Mouse (Mus musculus) neural tube, embryonic 15.5 days (tissue): ENCODE measurements around the gene Slc51a. TPM values are rescaled to one million over a fixed set of nuclear protein-coding genes. Genes with fewer than 3 reads are reported as not detected.
"Not testable (repeated sequence)": the region's sequence is repeated elsewhere in the genome, so short reads cannot be mapped to it uniquely, and the experiment has no call there.

Source experiments
- ATAC-seq: fragments of 200-750 bp; cut with Nextera tagmentation; 2 replicates; pipeline ENCODE4 v1.8.0; 2017; ENCODE audit warnings: mild to moderate bottlenecking, moderate TSS enrichment, moderate library complexity; ENCODE audit not compliant: low FRiP score
- H3K27ac ChIP-seq: fragments of 300-500 bp; sonication (generic); replicated peaks from 2 replicates; pipeline ENCODE4 v1.5.1; 2015; ENCODE audit warnings: mild to moderate bottlenecking, inconsistent platforms
- H3K27me3 ChIP-seq: fragments of 300-500 bp; sonication (generic); replicated peaks from 2 replicates; pipeline ENCODE4 v1.6.1; 2015; ENCODE audit warnings: inconsistent platforms
- H3K36me3 ChIP-seq: fragments of 300-500 bp; sonication (generic); 2 replicates; pipeline ENCODE4 v1.6.1; 2015; ENCODE audit warnings: inconsistent platforms
- H3K4me1 ChIP-seq: fragments of 300-500 bp; sonication (generic); 2 replicates; pipeline ENCODE4 v1.6.1; 2015; ENCODE audit warnings: inconsistent platforms
- H3K4me2 ChIP-seq: fragments of 300-500 bp; sonication (generic); 2 replicates; pipeline ENCODE4 v1.6.1; 2015; ENCODE audit warnings: inconsistent platforms, mild to moderate bottlenecking, moderate library complexity
- H3K4me3 ChIP-seq: fragments of 300-500 bp; sonication (generic); replicated peaks from 2 replicates; pipeline ENCODE4 v1.5.1; 2015; ENCODE audit warnings: mild to moderate bottlenecking, inconsistent platforms
- H3K9ac ChIP-seq: fragments of 300-500 bp; sonication (generic); replicated peaks from 2 replicates; pipeline ENCODE4 v1.6.1; 2015; ENCODE audit warnings: mild to moderate bottlenecking, inconsistent platforms
- H3K9me3 ChIP-seq: fragments of 300-500 bp; sonication (generic); replicated peaks from 2 replicates; pipeline ENCODE4 v1.6.1; 2016; ENCODE audit warnings: inconsistent platforms
- WGBS: fragments of 180-500 bp; shearing (Covaris S2); methylation state at CpG from one replicate; pipeline ENCODE4 v1.1.7; 2015; ENCODE audit warnings: mixed read lengths; 5-methylcytosine and 5-hydroxymethylcytosine counted together
- polyA plus RNA-seq: library from polyadenylated mRNA; unstranded; fragments of >200 nt; fragmentation: Nextera tagmentation; extraction: Ambion mirVana; gene quantifications from 2 replicates; pipeline ENCODE4 v1.2.1, GENCODE M21; 2015

The Slc51a gene
- polyA plus RNA-seq, 1 experiment from 2014 or later, result 0.13 TPM

DNA sequence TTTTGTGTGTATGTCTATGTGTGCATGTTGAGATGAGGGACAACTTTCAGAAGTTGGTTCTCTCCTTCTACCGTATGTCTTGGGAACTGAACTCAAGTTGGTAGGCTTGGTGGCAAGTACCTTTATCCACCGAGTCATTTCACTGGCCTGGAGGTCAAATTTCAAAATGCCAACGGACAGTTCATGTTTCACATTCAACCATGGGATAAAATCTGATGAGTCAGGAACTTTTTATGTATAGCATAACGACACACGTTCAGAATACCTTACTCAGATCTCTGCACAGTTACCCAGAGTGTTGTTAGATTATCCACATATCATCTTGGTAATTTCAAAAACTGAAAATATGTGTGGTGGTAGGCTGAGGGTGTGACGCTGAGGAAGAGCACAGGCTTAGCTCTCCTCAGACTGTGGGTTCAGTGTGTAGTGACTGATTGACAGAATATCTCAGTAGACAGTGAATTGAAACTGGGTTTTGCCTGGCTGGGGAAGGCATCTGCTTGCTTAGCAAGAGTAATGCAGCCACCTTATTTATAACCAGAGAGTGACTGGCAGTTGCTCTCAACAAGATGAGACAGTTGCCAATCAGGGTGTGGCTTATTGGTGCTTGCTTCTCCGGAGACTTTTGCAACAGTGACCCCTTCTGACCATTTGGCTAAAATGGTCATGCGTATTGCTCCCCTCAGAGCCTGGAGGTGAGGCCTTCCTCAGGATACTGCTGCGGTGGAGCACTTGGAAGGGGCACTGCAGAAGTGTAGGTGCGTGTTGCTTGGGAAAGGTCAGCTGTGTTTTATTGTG, 29.9 kb downstream of the Slc51a start:
- H3K27ac ChIP-seq, result no peak overlapping the region
- no peak overlapping the region for H3K4me2 ChIP-seq
- peaks cover 31% of the 10 kb centered on the region for H3K36me3 ChIP-seq
- WGBS, result 70% methylated on average over 10 of the region's 10 CpGs
- ATAC-seq, result no peak
- H3K4me1 ChIP-seq, result no peaks in the 10 kb centered on the region
- H3K27me3 ChIP-seq, result no peaks in the 10 kb centered on the region
- H3K4me3 ChIP-seq, result no peak overlapping the region
- H3K9me3 ChIP-seq, result no peaks in the 10 kb centered on the region
- no peak overlapping the region for H3K9ac ChIP-seq

- Histone ChIP-seq H3K27me3 (no peaks in the 10 kb centered on the region), H3K27ac (no peak overlapping the region), H3K4me3 (no peak overlapping the region), H3K36me3 (peaks cover 36% of the 10 kb centered on the region), H3K9ac (no peak overlapping the region), H3K9me3 (no peaks in the 10 kb centered on the region), H3K4me1 (no peaks in the 10 kb centered on the region), H3K4me2 (no peak overlapping the region)
- 97% methylated on average over 1 of the region's 1 CpGs for WGBS
- no peak for ATAC-seq
Observed at GRCm38 (mm10) chr16:32456761-32457160, 30.9 kb downstream of the Slc51a start.

- Histone ChIP-seq H3K27ac (no peak overlapping the region), H3K9me3 (no peaks in the 10 kb centered on the region), H3K4me2 (no peak overlapping the region), H3K4me1 (no peaks in the 10 kb centered on the region), H3K27me3 (no peaks in the 10 kb centered on the region), H3K36me3 (peaks cover 39% of the 10 kb centered on the region), H3K4me3 (no peak overlapping the region), H3K9ac (no peak overlapping the region)
- no peak for ATAC-seq
Observed at GRCm38 (mm10) chr16:32456086-32456485, 31.6 kb downstream of the Slc51a start.

- no peak for ATAC-seq
- H3K9me3 ChIP-seq, result no peaks in the 10 kb centered on the region
- H3K27ac ChIP-seq, result no peak overlapping the region
- no peak overlapping the region for H3K4me2 ChIP-seq
- H3K4me1 ChIP-seq, result no peaks in the 10 kb centered on the region
- 90% methylated on average over 5 of the region's 5 CpGs for WGBS
- H3K9ac ChIP-seq, result no peak overlapping the region
- no peaks in the 10 kb centered on the region for H3K27me3 ChIP-seq
- no peak overlapping the region for H3K4me3 ChIP-seq
- H3K36me3 ChIP-seq, result peaks cover 39% of the 10 kb centered on the region
Observed at GRCm38 (mm10) chr16:32454646-32455045, 33.0 kb downstream of the Slc51a start.

GRCm38 (mm10) chr16:32453102-32453501, 34.6 kb downstream of the Slc51a start:
- H3K4me3 ChIP-seq, result no peak overlapping the region
- no peak overlapping the region for H3K9ac ChIP-seq
- H3K4me2 ChIP-seq, result no peak overlapping the region
- WGBS, result 96% methylated on average over 8 of the region's 8 CpGs
- ATAC-seq, result no peak
- peaks cover 37% of the 10 kb centered on the region for H3K36me3 ChIP-seq
- H3K27ac ChIP-seq, result no peak overlapping the region
- H3K4me1 ChIP-seq, result no peaks in the 10 kb centered on the region
- H3K9me3 ChIP-seq, result no peaks in the 10 kb centered on the region
- H3K27me3 ChIP-seq, result no peaks in the 10 kb centered on the region

- ATAC-seq, result no peak
- H3K36me3 ChIP-seq, result peaks cover 20% of the 10 kb centered on the region
- no peak overlapping the region for H3K4me2 ChIP-seq
- H3K9me3 ChIP-seq, result no peaks in the 10 kb centered on the region
- H3K9ac ChIP-seq, result no peak overlapping the region
- H3K4me3 ChIP-seq, result no peak overlapping the region
- H3K4me1 ChIP-seq, result no peaks in the 10 kb centered on the region
- no peak overlapping the region for H3K27ac ChIP-seq
- WGBS, result 90% methylated on average over 2 of the region's 2 CpGs
- no peaks in the 10 kb centered on the region for H3K27me3 ChIP-seq
Observed at GRCm38 (mm10) chr16:32450133-32450532, 37.5 kb downstream of the Slc51a start.

- Histone ChIP-seq H3K4me3 (no peak overlapping the region), H3K27ac (no peak overlapping the region), H3K4me2 (no peak overlapping the region), H3K9ac (no peak overlapping the region), H3K4me1 (no peaks in the 10 kb centered on the region), H3K9me3 (no peaks in the 10 kb centered on the region), H3K36me3 (peaks cover 19% of the 10 kb centered on the region), H3K27me3 (no peaks in the 10 kb centered on the region)
- 89% methylated on average over 3 of the region's 3 CpGs for WGBS
- no peak for ATAC-seq
Observed at GRCm38 (mm10) chr16:32449665-32450064, 38.0 kb downstream of the Slc51a start.

- Histone ChIP-seq H3K9ac (no peak overlapping the region), H3K9me3 (no peaks in the 10 kb centered on the region), H3K27me3 (no peaks in the 10 kb centered on the region), H3K4me1 (no peaks in the 10 kb centered on the region), H3K4me2 (no peak overlapping the region), H3K4me3 (no peak overlapping the region), H3K36me3 (0 out of 2 replicates have a peak, but pooled peaks cover 2% of the 10 kb centered on the region), H3K27ac (no peak overlapping the region)
- WGBS, result 94% methylated on average over 2 of the region's 2 CpGs
- ATAC-seq, result no peak
Observed at GRCm38 (mm10) chr16:32446563-32447138, 41.0 kb downstream of the Slc51a start.

DNA sequence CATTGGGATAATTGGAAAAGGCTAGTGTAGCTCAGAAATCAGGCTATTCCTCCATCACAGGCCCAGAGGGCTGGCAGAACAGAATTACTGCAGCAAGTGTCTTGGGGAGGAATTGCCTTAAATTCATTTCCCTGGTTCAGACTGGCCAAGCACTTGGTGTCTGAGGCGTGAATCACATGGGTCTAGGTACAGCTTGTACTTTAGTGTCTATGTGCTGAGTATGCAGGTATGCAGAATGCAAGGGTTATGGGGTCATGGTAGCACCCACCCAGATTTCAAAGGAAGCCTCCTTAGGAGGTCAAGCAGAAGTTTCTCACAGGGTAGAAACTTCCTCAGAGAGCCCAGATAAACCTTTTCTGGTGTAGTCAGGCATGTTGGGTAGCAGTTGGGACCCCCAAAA, 42.1 kb downstream of the Slc51a start:
- H3K27me3 ChIP-seq, result no peaks in the 10 kb centered on the region
- no peak overlapping the region for H3K4me3 ChIP-seq
- H3K9me3 ChIP-seq, result no peaks in the 10 kb centered on the region
- no peak overlapping the region for H3K4me2 ChIP-seq
- H3K4me1 ChIP-seq, result no peaks in the 10 kb centered on the region
- no peak for ATAC-seq
- H3K36me3 ChIP-seq, result 0 out of 2 replicates have a peak, but pooled peaks cover 6% of the 10 kb centered on the region
- no peak overlapping the region for H3K9ac ChIP-seq
- WGBS, result 97% methylated on average over 1 of the region's 1 CpGs
- no peak overlapping the region for H3K27ac ChIP-seq

DNA sequence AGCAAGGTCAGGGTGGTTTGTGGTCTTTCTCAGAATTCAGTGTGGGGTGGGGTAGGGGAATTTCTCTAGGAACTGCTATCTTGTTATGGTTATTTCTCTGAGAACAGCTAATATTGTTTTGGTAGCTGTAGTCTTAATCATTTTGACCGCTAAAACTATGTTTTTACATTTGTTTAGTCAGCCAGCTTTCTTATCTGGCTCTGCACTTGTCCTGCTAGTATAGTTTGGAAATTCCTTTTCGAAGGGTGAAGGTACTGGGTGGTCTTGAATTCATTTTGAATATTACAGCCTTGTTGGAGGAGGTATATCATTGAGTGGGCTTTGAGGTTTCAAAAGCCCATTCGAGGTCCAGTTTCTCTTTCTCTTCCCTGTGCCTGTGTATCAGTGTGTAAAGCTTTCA, 43.1 kb downstream of the Slc51a start:
- 95% methylated on average over 3 of the region's 3 CpGs for WGBS
- not testable (repeated sequence) for H3K4me3 ChIP-seq, H3K4me2 ChIP-seq, H3K27ac ChIP-seq, ATAC-seq, H3K9me3 ChIP-seq, H3K27me3 ChIP-seq, H3K4me1 ChIP-seq, H3K9ac ChIP-seq
- 0 out of 2 replicates have a peak, but pooled peaks cover 11% of the 10 kb centered on the region for H3K36me3 ChIP-seq

DNA sequence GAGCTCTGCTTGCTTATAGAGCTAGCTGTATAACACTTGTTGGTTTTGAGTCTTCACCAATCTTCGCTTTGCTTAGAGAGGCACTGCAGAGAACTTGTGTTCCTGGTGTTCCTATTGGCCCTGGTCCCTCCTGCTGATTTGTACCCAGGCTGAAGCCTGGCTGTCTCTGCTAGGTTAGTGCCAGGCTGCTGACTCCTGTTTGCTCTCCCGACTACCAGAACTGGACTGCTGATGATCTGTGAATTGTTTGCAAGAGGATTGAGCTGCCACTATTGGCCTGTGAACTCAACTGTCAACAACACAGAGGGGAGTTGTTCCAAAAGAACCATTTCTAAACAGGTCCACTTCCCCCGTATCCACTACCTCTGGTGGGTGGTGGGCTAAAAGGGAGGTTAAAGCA, 46.2 kb downstream of the Slc51a start:
- Histone ChIP-seq H3K27me3 (no peaks in the 10 kb centered on the region), H3K4me1 (no peaks in the 10 kb centered on the region), H3K4me2 (no peak overlapping the region), H3K9ac (no peak overlapping the region), H3K9me3 (no peaks in the 10 kb centered on the region), H3K36me3 (0 out of 2 replicates have a peak, but pooled peaks cover 11% of the 10 kb centered on the region), H3K27ac (no peak overlapping the region), H3K4me3 (no peak overlapping the region)
- no peak for ATAC-seq
- WGBS, result 97% methylated on average over 3 of the region's 3 CpGs

GRCm38 (mm10) chr16:32437266-32437665, 50.4 kb downstream of the Slc51a start:
- H3K4me1 ChIP-seq, result peaks cover 5% of the 10 kb centered on the region
- no peak for ATAC-seq
- no peak overlapping the region for H3K4me2 ChIP-seq
- no peaks in the 10 kb centered on the region for H3K9me3 ChIP-seq
- 100% methylated on average over 1 of the region's 1 CpGs for whole genome bisulfite sequencing
- no peaks in the 10 kb centered on the region for H3K27me3 ChIP-seq
- no peak overlapping the region for H3K9ac ChIP-seq
- 0 out of 2 replicates have a peak, but pooled peaks cover 11% of the 10 kb centered on the region for H3K36me3 ChIP-seq
- no peak overlapping the region for H3K27ac ChIP-seq
- H3K4me3 ChIP-seq, result no peak overlapping the region
